Mouse (Mus musculus): ENCODE measurements around the gene Zfp672.

GRCm38 (mm10) chr11:58268285-58268684 is 61.9 kb downstream of the Zfp672 start:
- no peak for TF ChIP-seq POLR2A (IDR thresholded peaks at IDR 0.05; ENCODE audit: low read depth, low read length)
- TF ChIP-seq CTCF (IDR thresholded peaks at IDR 0.05; ENCODE audit: extremely low read depth, insufficient read length, insufficient replicate concordance, low read depth, low read length), result no peak

All from small intestine, adult 2 months (tissue).